Mouse (Mus musculus) heart, postnatal 0 days (tissue): ENCODE data around the gene 3830417A13Rik.

Experiments used
- CTCF ChIP-seq: IDR thresholded peaks from 2 replicates; pipeline ENCODE4 v1.5.1; 2016; ENCODE audit warnings: antibody characterized with exemption, control low read depth, low read depth
- EP300 ChIP-seq: IDR thresholded peaks from 2 replicates; pipeline ENCODE4 v1.6.1; 2016; ENCODE audit warnings: antibody characterized with exemption, low read depth

DNA sequence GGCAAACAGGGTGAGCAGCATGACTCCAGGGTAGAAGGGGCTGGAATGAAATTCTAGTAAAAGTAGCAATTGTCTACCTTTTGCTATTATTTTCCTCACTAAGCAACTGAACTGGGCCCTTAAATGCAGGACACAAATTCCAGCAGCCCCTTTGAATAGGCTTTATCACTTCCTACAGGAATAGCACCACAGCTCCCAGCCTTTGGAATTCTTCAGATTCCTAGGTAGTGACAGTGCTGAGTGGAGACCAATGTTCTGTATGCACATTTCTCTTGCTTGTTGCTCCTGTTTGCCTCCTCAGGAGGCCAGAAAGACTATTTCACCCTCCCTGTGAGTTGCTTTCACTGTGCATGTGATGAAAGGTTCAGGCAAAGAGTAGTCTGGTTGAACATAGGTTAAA is 7.9 kb downstream of the 3830417A13Rik start:
- no peak for TF ChIP-seq CTCF
- no peak for TF ChIP-seq EP300
